Mouse (Mus musculus) kidney, postnatal 0 days (tissue): ENCODE data around the gene Kcnd3. TPM values are rescaled to one million over a fixed set of nuclear protein-coding genes. Genes with fewer than 3 reads are reported as not detected.

ENCODE experiments used
- ATAC-seq: fragments of 200-750 bp; cut with Nextera tagmentation; replicated peaks from 2 replicates; pipeline ENCODE4 v1.8.0; 2017; ENCODE audit warnings: low read depth, moderate number of reproducible peaks, moderate TSS enrichment, moderate library complexity; ENCODE audit not compliant: low FRiP score
- DNase-seq: peaks from one replicate; pipeline ENCODE4 v3.0.0-alpha.2; 2016; ENCODE audit warnings: low spot score
- H3K27ac ChIP-seq: fragments of 300-500 bp; sonication (generic); 2 replicates; pipeline ENCODE4 v1.5.1; 2014; ENCODE audit warnings: mild to moderate bottlenecking
- H3K27me3 ChIP-seq: fragments of 300-500 bp; sonication (generic); 2 replicates; pipeline ENCODE4 v1.6.1; 2014; ENCODE audit warnings: low read length, mixed read lengths; ENCODE audit not compliant: insufficient read depth
- H3K36me3 ChIP-seq: fragments of 300-500 bp; sonication (generic); 2 replicates; pipeline ENCODE4 v1.6.1; 2014; ENCODE audit warnings: low read length, mixed read lengths; ENCODE audit not compliant: insufficient read depth
- H3K4me1 ChIP-seq: fragments of 300-500 bp; sonication (generic); replicated peaks from 2 replicates; pipeline ENCODE4 v1.6.1; 2014; ENCODE audit warnings: antibody characterized with exemption, low read length, mixed read lengths; ENCODE audit not compliant: insufficient read depth
- H3K4me2 ChIP-seq: fragments of 300-500 bp; sonication (generic); 2 replicates; pipeline ENCODE4 v1.6.1; 2014; ENCODE audit warnings: mild to moderate bottlenecking, low read length, moderate library complexity, mixed read lengths
- H3K4me3 ChIP-seq: fragments of 300-500 bp; sonication (generic); replicated peaks from 2 replicates; pipeline ENCODE4 v1.5.1; 2014; ENCODE audit warnings: low read depth, low read length
- H3K9ac ChIP-seq: fragments of 300-500 bp; sonication (generic); 2 replicates; pipeline ENCODE4 v1.6.1; 2014; ENCODE audit warnings: low read depth, low read length
- H3K9me3 ChIP-seq: fragments of 300-500 bp; sonication (generic); replicated peaks from 2 replicates; pipeline ENCODE4 v1.6.1; 2016; ENCODE audit warnings: low read length, inconsistent platforms, mixed read lengths
- CTCF ChIP-seq: IDR thresholded peaks from 2 replicates; pipeline ENCODE4 v1.5.1; 2016; ENCODE audit warnings: antibody characterized with exemption, low read depth, mild to moderate bottlenecking, moderate library complexity
- WGBS: fragments of 180-500 bp; shearing (Covaris S2); extraction: QIAGEN DNeasy Blood & Tissue Kit; methylation state at CpG from one replicate; pipeline ENCODE4 v1.1.7; 2014; 5-methylcytosine and 5-hydroxymethylcytosine counted together
- polyA plus RNA-seq: library from polyadenylated mRNA; unstranded; fragments of >200 nt; fragmentation: Nextera tagmentation; extraction: Ambion mirVana; gene quantifications from 2 replicates; pipeline ENCODE4 v1.2.1, GENCODE M21; 2015

Gene Kcnd3
- polyA plus RNA-seq, 1 experiment from 2014 or later = 2.9 TPM

DNA sequence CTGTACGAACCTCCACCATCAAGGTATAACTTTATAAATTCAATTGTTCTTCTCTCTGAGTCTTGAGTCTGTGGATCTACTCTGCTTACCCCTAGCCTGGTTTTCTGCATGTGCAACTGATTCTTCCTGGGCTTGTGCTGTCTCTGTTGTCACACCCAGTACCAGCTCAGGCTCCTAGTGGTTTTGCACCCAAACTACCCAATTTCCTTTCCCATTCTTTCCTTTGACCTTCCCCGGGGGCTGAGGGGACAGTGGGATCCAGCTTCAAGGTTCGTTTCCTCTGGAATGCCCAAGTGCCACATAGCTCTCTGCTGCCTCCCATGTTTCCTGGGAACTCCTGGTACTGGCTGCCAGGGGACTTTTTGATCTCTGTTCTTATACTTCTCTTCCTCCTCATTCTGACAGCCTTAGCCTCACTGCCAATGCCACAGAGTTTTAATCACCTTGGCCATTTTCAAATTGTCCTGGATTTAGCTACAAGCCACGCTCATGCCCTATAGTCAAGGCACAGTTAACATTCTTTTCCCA, 214.9 kb downstream of the Kcnd3 start:
- H3K4me2 ChIP-seq = no peak overlapping the region
- no peak overlapping the region for H3K4me3 ChIP-seq
- H3K4me1 ChIP-seq = no peaks in the 10 kb centered on the region
- no peak overlapping the region for H3K27ac ChIP-seq
- 58% methylated on average over 4 of the region's 4 CpGs for WGBS
- ATAC-seq (no peak), DNase-seq (peak; percentile 28)
- no peaks in the 10 kb centered on the region for H3K27me3 ChIP-seq
- no peaks in the 10 kb centered on the region for H3K36me3 ChIP-seq
- H3K9ac ChIP-seq = no peak overlapping the region
- no peaks in the 10 kb centered on the region for H3K9me3 ChIP-seq
- peak; percentile 29; the same call in 1 of the 2 replicates for TF ChIP-seq CTCF

DNA sequence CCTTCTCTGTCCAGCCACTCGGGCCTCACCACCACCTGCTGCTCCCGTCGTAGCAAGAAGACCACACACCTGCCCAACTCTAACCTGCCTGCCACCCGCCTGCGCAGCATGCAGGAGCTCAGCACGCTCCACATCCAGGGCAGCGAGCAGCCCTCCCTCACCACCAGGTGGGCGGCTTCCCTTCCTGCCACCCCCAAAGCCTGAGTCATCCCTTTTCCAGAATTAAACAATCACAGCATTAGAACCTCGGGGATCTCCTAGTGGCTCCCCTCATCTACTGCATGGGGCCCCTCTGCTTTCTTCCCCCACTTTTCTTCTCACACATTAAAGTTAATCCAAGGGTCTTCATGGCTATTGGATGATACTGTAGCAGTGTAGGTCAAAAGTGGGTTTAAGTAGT, 216.0 kb downstream of the Kcnd3 start:
- Histone ChIP-seq H3K4me1 (no peaks in the 10 kb centered on the region), H3K9me3 (no peaks in the 10 kb centered on the region), H3K27me3 (no peaks in the 10 kb centered on the region), H3K27ac (no peak overlapping the region), H3K36me3 (no peaks in the 10 kb centered on the region), H3K9ac (no peak overlapping the region), H3K4me3 (no peak overlapping the region), H3K4me2 (no peak overlapping the region)
- no peak for ATAC-seq
- no peak for TF ChIP-seq CTCF
- DNase-seq = no peak
- 52% methylated on average over 9 of the region's 9 CpGs for WGBS

DNA sequence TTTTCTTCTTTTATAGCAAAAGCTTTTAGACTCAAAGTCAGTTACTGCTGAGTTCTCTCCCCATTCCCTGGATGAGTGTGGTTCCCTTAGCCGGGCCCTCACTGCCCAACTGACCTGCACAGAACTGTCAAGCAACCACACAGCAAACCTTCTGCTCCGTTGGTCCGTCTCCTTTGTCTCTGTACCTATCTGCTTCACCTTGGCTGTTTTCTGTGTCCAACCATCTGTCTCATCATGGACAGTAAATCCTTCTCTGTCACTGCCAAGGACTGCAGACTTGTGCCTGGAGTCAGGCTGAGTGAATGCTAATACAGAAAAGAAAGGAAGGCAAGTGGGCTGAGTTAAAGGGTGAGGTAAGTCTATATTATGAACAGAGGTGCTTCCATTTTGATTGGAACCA, 217.6 kb downstream of the Kcnd3 start:
- H3K36me3 ChIP-seq = no peaks in the 10 kb centered on the region
- no peak for DNase-seq
- H3K9me3 ChIP-seq = no peaks in the 10 kb centered on the region
- no peak for ATAC-seq
- H3K4me1 ChIP-seq = no peaks in the 10 kb centered on the region
- whole genome bisulfite sequencing = 84% methylated on average over 3 of the region's 3 CpGs
- no peaks in the 10 kb centered on the region for H3K27me3 ChIP-seq
- H3K4me2 ChIP-seq = no peak overlapping the region
- H3K9ac ChIP-seq = no peak overlapping the region
- no peak overlapping the region for H3K4me3 ChIP-seq
- no peak for TF ChIP-seq CTCF
- no peak overlapping the region for H3K27ac ChIP-seq

DNA sequence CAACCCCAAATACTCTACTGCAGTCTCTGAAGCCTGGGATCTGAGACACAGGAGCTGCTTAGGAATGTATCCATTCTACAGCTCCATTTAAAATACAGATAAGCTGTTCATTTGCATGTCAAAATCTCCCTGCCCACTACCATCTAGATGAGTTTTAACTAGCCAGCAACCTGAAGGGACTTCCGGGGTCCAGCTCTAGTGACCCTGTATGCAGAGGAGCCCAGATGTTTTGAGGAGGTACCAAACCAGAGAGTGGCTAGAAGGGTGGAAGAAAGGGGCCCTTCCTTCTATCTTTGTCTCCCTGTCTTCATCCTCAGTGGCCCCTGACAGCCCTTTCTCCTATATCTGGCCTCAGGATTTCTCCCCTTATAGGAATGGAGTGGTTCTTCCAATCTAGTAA, 218.7 kb downstream of the Kcnd3 start:
- DNase-seq (no peak), ATAC-seq (no peak)
- H3K9me3 ChIP-seq = no peaks in the 10 kb centered on the region
- H3K36me3 ChIP-seq = no peaks in the 10 kb centered on the region
- WGBS = 100% methylated on average over 1 of the region's 1 CpGs
- H3K4me1 ChIP-seq = no peaks in the 10 kb centered on the region
- TF ChIP-seq CTCF = no peak
- H3K27me3 ChIP-seq = no peaks in the 10 kb centered on the region
- H3K27ac ChIP-seq = no peak overlapping the region
- no peak overlapping the region for H3K9ac ChIP-seq
- no peak overlapping the region for H3K4me2 ChIP-seq
- H3K4me3 ChIP-seq = no peak overlapping the region

DNA sequence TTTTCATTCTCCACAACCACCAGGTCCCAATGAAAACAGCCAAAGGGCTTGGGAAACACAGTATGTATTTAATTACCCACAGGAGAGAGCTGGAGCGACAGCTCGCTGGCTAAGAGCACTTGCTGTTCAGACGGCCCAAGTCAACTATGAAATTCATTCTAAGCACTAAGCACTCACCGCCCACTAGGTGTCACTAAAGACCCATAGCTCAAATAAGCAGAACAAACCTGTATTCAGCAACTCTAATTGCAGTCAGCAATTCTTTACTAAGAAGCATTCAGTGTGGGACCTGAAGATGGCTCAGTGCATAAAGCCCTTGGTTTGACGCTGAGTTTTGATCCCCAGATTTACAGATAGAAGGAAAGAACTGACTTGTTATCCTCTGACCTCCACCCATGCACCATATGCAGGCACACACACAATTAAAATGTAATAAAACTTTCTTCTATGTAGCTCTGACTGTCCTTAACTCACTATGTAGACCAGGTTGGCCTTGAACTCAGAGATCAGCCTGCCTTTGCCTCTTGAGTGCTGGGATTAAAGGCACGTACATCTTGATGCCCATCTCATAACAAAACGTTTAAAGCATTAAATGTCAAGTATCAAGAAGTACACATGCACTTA, 222.6 kb downstream of the Kcnd3 start:
- TF ChIP-seq CTCF = peak; percentile 97
- peaks cover 16% of the 10 kb centered on the region; the same call in 1 of the 2 replicates for H3K36me3 ChIP-seq
- WGBS = 20% methylated on average over 7 of the region's 7 CpGs
- H3K9ac ChIP-seq = no peak overlapping the region
- no peaks in the 10 kb centered on the region for H3K9me3 ChIP-seq
- no peaks in the 10 kb centered on the region for H3K27me3 ChIP-seq
- peak; percentile 94 for DNase-seq
- H3K27ac ChIP-seq = no peak overlapping the region
- H3K4me1 ChIP-seq = no peaks in the 10 kb centered on the region
- H3K4me3 ChIP-seq = no peak overlapping the region
- no peak overlapping the region for H3K4me2 ChIP-seq
- ATAC-seq = peak; percentile 61; the same call in 1 of the 2 replicates

DNA sequence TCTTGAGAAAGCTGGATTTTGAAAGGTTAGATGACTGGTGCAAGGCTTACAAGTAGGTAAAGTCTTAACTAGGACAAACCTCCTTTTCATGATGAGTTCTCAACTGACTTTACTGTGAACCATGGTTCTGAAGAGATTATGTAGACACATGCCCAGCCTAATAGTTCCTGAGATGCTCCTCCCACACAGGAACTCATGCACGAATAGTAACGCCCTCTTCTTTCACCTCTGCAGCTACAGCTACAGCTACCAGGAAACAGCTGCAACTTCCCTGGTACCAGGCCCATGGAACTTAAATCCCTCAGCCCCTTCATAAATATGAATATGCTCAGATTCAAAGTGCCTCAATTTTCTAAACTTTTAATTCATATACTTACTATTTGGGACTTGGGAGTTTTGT, 223.8 kb downstream of the Kcnd3 start:
- Histone ChIP-seq H3K4me3 (no peak overlapping the region), H3K27ac (no peak overlapping the region), H3K9ac (no peak overlapping the region), H3K4me2 (no peak overlapping the region), H3K36me3 (peaks cover 24% of the 10 kb centered on the region; the same call in 1 of the 2 replicates), H3K4me1 (no peaks in the 10 kb centered on the region), H3K9me3 (no peaks in the 10 kb centered on the region), H3K27me3 (no peaks in the 10 kb centered on the region)
- 28% methylated on average over 2 of the region's 2 CpGs for WGBS
- DNase-seq = peak; percentile 34
- no peak for ATAC-seq
- no peak for TF ChIP-seq CTCF
